12 mouse cellular contexts compared by ENCODE assay signal in genomic region chr14:19963961-19964505, GRCm38 (mm10). TPM values are rescaled to one million over a fixed set of nuclear protein-coding genes. Genes with fewer than 3 reads are reported as not detected.
A peak's percentile ranks its signal among the peaks of the same experiment; 100 is the strongest.
DNase-seq lines count a peak whose midpoint lies in the region; ATAC-seq lines count a peak whose summit lies in the region.
"Had no signal": no experiment of that assay in that cellular context is flagged by ENCODE, and none has a peak within 500 bp of the region (broad histone marks: within the 10 kb centered on the region; RNA-seq: fewer than 3 reads in every experiment).

No protein-coding gene starts in this region.

- no peaks in the 10 kb centered on the region for H3K9me3 ChIP-seq in neural tube, embryonic 13.5 days
- H3K9me3 ChIP-seq in intestine, embryonic 14.5 days (ENCODE audit: control insufficient read depth, low read length), result no peaks in the 10 kb centered on the region
- H3K9me3 ChIP-seq in stomach, embryonic 16.5 days (replicated peaks; ENCODE audit: control insufficient read depth, low read length), result no peaks in the 10 kb centered on the region
- H3K9me3 ChIP-seq: neural tube, embryonic 12.5 days had no signal

- H3K9ac ChIP-seq in neural tube, embryonic 13.5 days, result no peak overlapping the region
- no peak overlapping the region for H3K9ac ChIP-seq in intestine, embryonic 14.5 days (ENCODE audit: low read length)
- H3K9ac ChIP-seq in stomach, embryonic 16.5 days (ENCODE audit: low read length), result no peak overlapping the region
- H3K9ac ChIP-seq: neural tube, embryonic 12.5 days had no signal

- peaks cover 56% of the 10 kb centered on the region for H3K4me1 ChIP-seq in neural tube, embryonic 13.5 days (replicated peaks)
- H3K4me1 ChIP-seq in intestine, embryonic 14.5 days (replicated peaks; ENCODE audit: control insufficient read depth, insufficient read depth, low read length), result peaks cover 5% of the 10 kb centered on the region
- H3K4me1 ChIP-seq in stomach, embryonic 16.5 days (ENCODE audit: control insufficient read depth, insufficient read depth, low read length), result peaks cover 8% of the 10 kb centered on the region; the same call in 1 of the 2 replicates

- peak; percentile 45 for DNase-seq in embryo, embryonic 10 days (ENCODE audit: low spot score)
- DNase-seq in embryo, embryonic 11 days, result no peak
- DNase-seq in neural tube, embryonic 10.5 days (ENCODE audit: extremely low spot score, low spot score), result no peak
- DNase-seq in intestine, embryonic 14.5 days (ENCODE audit: low spot score), result no peak
- no peak for DNase-seq in ovary, adult 18-20 months (ENCODE audit: low spot score)
- DNase-seq: cerebellum, postnatal 14 days; thymus, postnatal 4 days had no signal

- H3K4me3 ChIP-seq in neural tube, embryonic 13.5 days, result no peak overlapping the region
- no peak overlapping the region for H3K4me3 ChIP-seq in intestine, embryonic 14.5 days (ENCODE audit: low read depth, low read length)
- H3K4me3 ChIP-seq in stomach, embryonic 16.5 days (replicated peaks; ENCODE audit: low read length), result no peak overlapping the region
- H3K4me3 ChIP-seq: neural tube, embryonic 12.5 days had no signal

- no peaks in the 10 kb centered on the region for H3K27me3 ChIP-seq in neural tube, embryonic 13.5 days
- no peaks in the 10 kb centered on the region for H3K27me3 ChIP-seq in intestine, embryonic 14.5 days (replicated peaks; ENCODE audit: control insufficient read depth, insufficient read depth, low read length)
- no peaks in the 10 kb centered on the region for H3K27me3 ChIP-seq in stomach, embryonic 16.5 days (ENCODE audit: control insufficient read depth, insufficient read depth, low read length)
- H3K27me3 ChIP-seq: neural tube, embryonic 12.5 days had no signal

- 38% methylated on average over 5 of the region's 5 CpGs for WGBS in neural tube, embryonic 13.5 days
- WGBS in intestine, embryonic 14.5 days, result 42% methylated on average over 5 of the region's 5 CpGs
- 40% methylated on average over 5 of the region's 5 CpGs for WGBS in stomach, embryonic 16.5 days

- ATAC-seq in neural tube, embryonic 13.5 days (ENCODE audit: low read depth), result no peak
- ATAC-seq in intestine, embryonic 14.5 days (replicated peaks; ENCODE audit: low FRiP score, low TSS enrichment, low read depth), result peak; percentile 88
- ATAC-seq in stomach, embryonic 16.5 days (ENCODE audit: insufficient read depth, low FRiP score), result peak; percentile 76
- ATAC-seq in CD4-positive, CD25-positive, alpha-beta regulatory T cell, adult 4 months, result no peak

- no peak overlapping the region for H3K4me2 ChIP-seq in neural tube, embryonic 13.5 days
- H3K4me2 ChIP-seq in intestine, embryonic 14.5 days (ENCODE audit: low read length), result no peak overlapping the region
- no peak overlapping the region for H3K4me2 ChIP-seq in stomach, embryonic 16.5 days (ENCODE audit: low read depth, low read length)
- H3K4me2 ChIP-seq: heart, embryonic 11.5 days; neural tube, embryonic 12.5 days had no signal

- peak overlapping the region; percentile 46; the same call in 1 of the 2 replicates for H3K27ac ChIP-seq in neural tube, embryonic 13.5 days (replicated peaks)
- no peak overlapping the region for H3K27ac ChIP-seq in intestine, embryonic 14.5 days (ENCODE audit: low read depth)
- no peak overlapping the region for H3K27ac ChIP-seq in stomach, embryonic 16.5 days (ENCODE audit: low read length)
- H3K27ac ChIP-seq: neural tube, embryonic 12.5 days had no signal

- peaks cover 8% of the 10 kb centered on the region for H3K36me3 ChIP-seq in neural tube, embryonic 13.5 days
- H3K36me3 ChIP-seq in intestine, embryonic 14.5 days (ENCODE audit: control insufficient read depth, insufficient read depth, low read length), result peaks cover 5% of the 10 kb centered on the region; the same call in 1 of the 2 replicates
- no peaks in the 10 kb centered on the region for H3K36me3 ChIP-seq in stomach, embryonic 16.5 days (ENCODE audit: control insufficient read depth, insufficient read depth, low read length)
- H3K36me3 ChIP-seq: neural tube, embryonic 12.5 days had no signal

RNA-seq across cellular contexts. Expression of gene Gng2, which starts 13.4 kb away (rescaled TPM):
- polyA plus RNA-seq in neural tube, embryonic 13.5 days (2015; fragmentation: Nextera tagmentation; extraction: Ambion mirVana), result 299 and 332 TPM in 2 replicates
- 74.0 and 76.2 TPM in 2 replicates for polyA plus RNA-seq in intestine, embryonic 14.5 days (2014; fragmentation: Nextera tagmentation; extraction: Ambion mirVana)
- 43.3 and 43.6 TPM in 2 replicates for polyA plus RNA-seq in stomach, embryonic 16.5 days (2015; fragmentation: Nextera tagmentation; extraction: Ambion mirVana)
- polyA plus RNA-seq in CD4-positive, CD25-positive, alpha-beta regulatory T cell, adult 4 months (2017; shearing (Covaris generic)), result 10 to 100 TPM; 39.1 to 54.2 TPM

Comparison
In these comparisons a context has a peak if more than half of its experiments do, and no peak if none do; other contexts are left out.
1. ATAC-seq: peak in intestine, embryonic 14.5 days (single experiment) and stomach, embryonic 16.5 days (single experiment); none in neural tube, embryonic 13.5 days (single experiment) and CD4-positive, CD25-positive, alpha-beta regulatory T cell, adult 4 months (single experiment).